Mouse (Mus musculus) intestine, embryonic 14.5 days (tissue): ENCODE measurements at regions not wholly inside any gene's neighbourhood (a gene's known extent, or its start where the extent isn't known, plus 50 kb on each side); places are given as distances from the start of the nearest gene placed in this dataset.
A peak's percentile ranks its signal among the peaks of the same experiment; 100 is the strongest.

ENCODE experiments used
- ATAC-seq: fragments of 200-750 bp; cut with Nextera tagmentation; replicated peaks from 2 replicates; pipeline ENCODE4 v1.8.0; 2017; ENCODE audit warnings: low read depth, moderate number of reproducible peaks, moderate TSS enrichment, moderate library complexity; ENCODE audit not compliant: low FRiP score, low TSS enrichment
- DNase-seq: peaks from one replicate; pipeline ENCODE4 v3.0.0-alpha.2; 2018; ENCODE audit warnings: low spot score
- H3K27ac ChIP-seq: fragments of 300-500 bp; sonication (generic); 2 replicates; pipeline ENCODE4 v1.5.1; 2014; ENCODE audit warnings: low read depth, mild to moderate bottlenecking, control low read depth
- H3K27me3 ChIP-seq: fragments of 300-500 bp; sonication (generic); replicated peaks from 2 replicates; pipeline ENCODE4 v1.6.1; 2014; ENCODE audit warnings: low read length, control low read depth; ENCODE audit not compliant: control insufficient read depth, insufficient read depth
- H3K36me3 ChIP-seq: fragments of 300-500 bp; sonication (generic); 2 replicates; pipeline ENCODE4 v1.6.1; 2014; ENCODE audit warnings: low read length, control low read depth; ENCODE audit not compliant: control insufficient read depth, insufficient read depth
- H3K4me1 ChIP-seq: fragments of 300-500 bp; sonication (generic); replicated peaks from 2 replicates; pipeline ENCODE4 v1.6.1; 2014; ENCODE audit warnings: low read length, control low read depth, mixed read lengths; ENCODE audit not compliant: control insufficient read depth, insufficient read depth
- H3K4me2 ChIP-seq: fragments of 300-500 bp; sonication (generic); 2 replicates; pipeline ENCODE4 v1.6.1; 2014; ENCODE audit warnings: low read length
- H3K4me3 ChIP-seq: fragments of 300-500 bp; sonication (generic); 2 replicates; pipeline ENCODE4 v1.5.1; 2014; ENCODE audit warnings: low read depth, low read length, control low read depth, mixed read lengths
- H3K9ac ChIP-seq: fragments of 300-500 bp; sonication (generic); 2 replicates; pipeline ENCODE4 v1.6.1; 2014; ENCODE audit warnings: mild to moderate bottlenecking, low read length
- H3K9me3 ChIP-seq: fragments of 300-500 bp; sonication (generic); 2 replicates; pipeline ENCODE4 v1.6.1; 2016; ENCODE audit warnings: low read length, control low read depth; ENCODE audit not compliant: control insufficient read depth
- WGBS: fragments of 180-500 bp; shearing (Covaris S2); extraction: QIAGEN DNeasy Blood & Tissue Kit; methylation state at CpG from one replicate; pipeline ENCODE4 v1.1.7; 2014; 5-methylcytosine and 5-hydroxymethylcytosine counted together

- H3K4me3 ChIP-seq, result no peak overlapping the region
- no peaks in the 10 kb centered on the region for H3K27me3 ChIP-seq
- DNase-seq (no peak), ATAC-seq (no peak)
- no peaks in the 10 kb centered on the region for H3K4me1 ChIP-seq
- no peak overlapping the region for H3K9ac ChIP-seq
- H3K9me3 ChIP-seq, result no peaks in the 10 kb centered on the region
- H3K4me2 ChIP-seq, result no peak overlapping the region
- H3K27ac ChIP-seq, result no peak overlapping the region
- 38% methylated on average over 3 of the region's 3 CpGs for WGBS
- no peaks in the 10 kb centered on the region for H3K36me3 ChIP-seq
These were observed 148.3 kb upstream of the Adam6b start for GRCm38 (mm10) chr12:113341046-113341445.

GRCm38 (mm10) chr12:113355132-113355531 lies 134.2 kb upstream of the Adam6b start:
- DNase-seq (peak; percentile 31), ATAC-seq (no peak)
- H3K27me3 ChIP-seq, result no peaks in the 10 kb centered on the region
- no peaks in the 10 kb centered on the region for H3K36me3 ChIP-seq
- no peak overlapping the region for H3K4me3 ChIP-seq
- no peak overlapping the region for H3K4me2 ChIP-seq
- WGBS, result 64% methylated on average over 2 of the region's 2 CpGs
- H3K27ac ChIP-seq, result no peak overlapping the region
- H3K9me3 ChIP-seq, result no peaks in the 10 kb centered on the region
- H3K9ac ChIP-seq, result no peak overlapping the region
- H3K4me1 ChIP-seq, result no peaks in the 10 kb centered on the region

GRCm38 (mm10) chr12:113358077-113358476 lies 131.2 kb upstream of the Adam6b start:
- no peak for ATAC-seq
- H3K27ac ChIP-seq, result no peak overlapping the region
- peak; percentile 3 for DNase-seq
- WGBS, result 80% methylated on average over 5 of the region's 5 CpGs
- no peak overlapping the region for H3K9ac ChIP-seq
- no peaks in the 10 kb centered on the region for H3K4me1 ChIP-seq
- no peak overlapping the region for H3K4me3 ChIP-seq
- H3K4me2 ChIP-seq, result no peak overlapping the region
- no peaks in the 10 kb centered on the region for H3K36me3 ChIP-seq
- H3K27me3 ChIP-seq, result no peaks in the 10 kb centered on the region
- no peaks in the 10 kb centered on the region for H3K9me3 ChIP-seq

- Histone ChIP-seq H3K4me2 (no peak overlapping the region), H3K9me3 (no peaks in the 10 kb centered on the region), H3K4me1 (no peaks in the 10 kb centered on the region), H3K9ac (no peak overlapping the region), H3K27ac (no peak overlapping the region), H3K27me3 (no peaks in the 10 kb centered on the region), H3K36me3 (no peaks in the 10 kb centered on the region), H3K4me3 (no peak overlapping the region)
- WGBS, result 82% methylated on average over 7 of the region's 7 CpGs
- no peak for ATAC-seq
- DNase-seq, result peak; percentile 4
These were observed 129.3 kb upstream of the Adam6b start for GRCm38 (mm10) chr12:113360032-113360431.

- no peak overlapping the region for H3K4me3 ChIP-seq
- H3K9ac ChIP-seq, result no peak overlapping the region
- no peak overlapping the region for H3K27ac ChIP-seq
- H3K9me3 ChIP-seq, result no peaks in the 10 kb centered on the region
- DNase-seq (peak; percentile 21), ATAC-seq (no peak)
- H3K4me1 ChIP-seq, result no peaks in the 10 kb centered on the region
- no peak overlapping the region for H3K4me2 ChIP-seq
- WGBS, result 64% methylated on average over 2 of the region's 2 CpGs
- H3K36me3 ChIP-seq, result no peaks in the 10 kb centered on the region
- H3K27me3 ChIP-seq, result no peaks in the 10 kb centered on the region
These were observed 126.8 kb upstream of the Adam6b start for GRCm38 (mm10) chr12:113362409-113363038.

GRCm38 (mm10) chr12:113364023-113364422 lies 125.3 kb upstream of the Adam6b start:
- no peak overlapping the region for H3K9ac ChIP-seq
- H3K4me2 ChIP-seq, result no peak overlapping the region
- DNase-seq, result peak; percentile 16

GRCm38 (mm10) chr12:113364437-113364836 lies 124.9 kb upstream of the Adam6b start:
- Histone ChIP-seq H3K27me3 (no peaks in the 10 kb centered on the region), H3K27ac (no peak overlapping the region), H3K4me3 (no peak overlapping the region), H3K9me3 (no peaks in the 10 kb centered on the region), H3K9ac (no peak overlapping the region), H3K4me1 (no peaks in the 10 kb centered on the region), H3K36me3 (no peaks in the 10 kb centered on the region), H3K4me2 (no peak overlapping the region)
- DNase-seq (peak; percentile 43), ATAC-seq (no peak)

More at GRCm38 (mm10) chr12:113364023-113364422, 125.3 kb upstream of the Adam6b start:
- no peak for ATAC-seq
- no peaks in the 10 kb centered on the region for H3K36me3 ChIP-seq
- H3K4me3 ChIP-seq, result no peak overlapping the region
- H3K4me1 ChIP-seq, result no peaks in the 10 kb centered on the region
- no peak overlapping the region for H3K27ac ChIP-seq
- no peaks in the 10 kb centered on the region for H3K9me3 ChIP-seq
- no peaks in the 10 kb centered on the region for H3K27me3 ChIP-seq

- H3K9ac ChIP-seq, result no peak overlapping the region
- H3K9me3 ChIP-seq, result no peaks in the 10 kb centered on the region
- no peak overlapping the region for H3K27ac ChIP-seq
- H3K4me3 ChIP-seq, result no peak overlapping the region
- H3K36me3 ChIP-seq, result no peaks in the 10 kb centered on the region
- no peak overlapping the region for H3K4me2 ChIP-seq
- H3K4me1 ChIP-seq, result no peaks in the 10 kb centered on the region
- 55% methylated on average over 2 of the region's 2 CpGs for WGBS
- DNase-seq, result peak; percentile 32
- no peak for ATAC-seq
- H3K27me3 ChIP-seq, result no peaks in the 10 kb centered on the region
These were observed 123.5 kb upstream of the Adam6b start for GRCm38 (mm10) chr12:113365783-113366182.

GRCm38 (mm10) chr12:113366394-113366793 lies 122.9 kb upstream of the Adam6b start:
- Histone ChIP-seq H3K4me2 (no peak overlapping the region), H3K9me3 (no peaks in the 10 kb centered on the region), H3K27me3 (no peaks in the 10 kb centered on the region), H3K4me3 (no peak overlapping the region), H3K36me3 (no peaks in the 10 kb centered on the region), H3K4me1 (no peaks in the 10 kb centered on the region), H3K27ac (no peak overlapping the region), H3K9ac (no peak overlapping the region)
- no peak for ATAC-seq
- WGBS, result 55% methylated on average over 1 of the region's 1 CpGs
- peak; percentile 38 for DNase-seq
